12 mouse cellular contexts compared by ENCODE assay signal in the genomic region with DNA sequence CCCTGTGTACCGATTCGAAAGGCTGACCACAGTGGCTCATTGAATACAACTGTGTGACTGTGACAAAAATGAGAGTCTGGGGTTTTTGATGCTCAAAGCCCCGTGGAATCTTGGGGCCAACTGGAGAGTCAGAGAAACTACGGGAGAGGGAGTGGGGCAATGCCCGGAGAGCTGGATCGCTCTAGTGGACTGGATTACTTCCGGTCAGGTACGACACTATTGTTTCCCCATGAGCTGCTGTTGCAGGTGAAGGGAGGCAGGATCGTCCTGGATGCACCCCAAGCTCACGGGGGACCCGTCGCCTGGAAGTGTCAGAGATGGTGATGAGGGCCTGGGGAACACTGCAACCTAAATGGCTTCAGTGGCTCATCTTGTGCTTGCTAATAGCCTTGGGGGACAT. TPM values are rescaled to one million over a fixed set of nuclear protein-coding genes. Genes with fewer than 3 reads are reported as not detected.
DNase-seq lines count a peak whose midpoint lies in the region; ATAC-seq and TF ChIP-seq lines count a peak whose summit lies in the region.
"Had no signal": no experiment of that assay in that cellular context is flagged by ENCODE, and none has a peak within 500 bp of the region (broad histone marks: within the 10 kb centered on the region; RNA-seq: fewer than 3 reads in every experiment).

No protein-coding gene starts in this region.

- WGBS in forebrain, embryonic 10.5 days = 59% methylated on average over 12 of the region's 12 CpGs
- WGBS in hindbrain, embryonic 16.5 days = 18% methylated on average over 12 of the region's 12 CpGs
- WGBS in neural tube, embryonic 14.5 days = 19% methylated on average over 12 of the region's 12 CpGs

- no peak for TF ChIP-seq CTCF in layer of hippocampus, adult 2 months (conservative IDR thresholded peaks at IDR 0.05)

- no peaks in the 10 kb centered on the region for H3K9me3 ChIP-seq in forebrain, embryonic 10.5 days
- H3K9me3 ChIP-seq in hindbrain, embryonic 16.5 days (ENCODE audit: control insufficient read depth, low read length) = no peaks in the 10 kb centered on the region
- H3K9me3 ChIP-seq in neural tube, embryonic 14.5 days (ENCODE audit: control insufficient read depth, low read length) = no peaks in the 10 kb centered on the region
- H3K9me3 ChIP-seq: limb, embryonic 15.5 days had no signal

- peak overlapping the region; percentile 94 for H3K27ac ChIP-seq in layer of hippocampus, adult 2 months
- H3K27ac ChIP-seq in forebrain, embryonic 10.5 days = peak overlapping the region; percentile 96
- peak overlapping the region; percentile 89 for H3K27ac ChIP-seq in hindbrain, embryonic 16.5 days (ENCODE audit: low read depth, low read length)
- peak overlapping the region; percentile 92 for H3K27ac ChIP-seq in neural tube, embryonic 14.5 days (ENCODE audit: low read depth, low read length)
- H3K27ac ChIP-seq: limb, embryonic 15.5 days had no signal

- ATAC-seq in hindbrain, embryonic 16.5 days = no peak
- ATAC-seq in neural tube, embryonic 14.5 days (ENCODE audit: low read depth) = no peak

- no peak for DNase-seq in layer of hippocampus, adult 2 months (ENCODE audit: low spot score in 2 of 2)
- no peak for DNase-seq in layer of hippocampus, adult 9-10 months (ENCODE audit: low spot score)
- DNase-seq in forebrain, embryonic 10.5 days (ENCODE audit: extremely low spot score, low spot score) = no peak
- DNase-seq in right cerebral cortex, postnatal 4 days = no peak
- DNase-seq in urinary bladder, adult 2 months (ENCODE audit: low spot score) = no peak
- DNase-seq in kidney, adult 11 months = no peak
- DNase-seq: lung, postnatal 36 days had no signal

- H3K9ac ChIP-seq in hindbrain, embryonic 16.5 days (ENCODE audit: low read depth, low read length) = peak overlapping the region; percentile 64
- peak overlapping the region; percentile 82 for H3K9ac ChIP-seq in neural tube, embryonic 14.5 days (replicated peaks; ENCODE audit: low read depth, low read length)
- H3K9ac ChIP-seq: limb, embryonic 15.5 days had no signal

- H3K4me2 ChIP-seq in hindbrain, embryonic 16.5 days (ENCODE audit: low read length) = peak overlapping the region; percentile 52
- H3K4me2 ChIP-seq in neural tube, embryonic 14.5 days (ENCODE audit: low read depth, low read length) = peak overlapping the region; percentile 81
- H3K4me2 ChIP-seq: limb, embryonic 15.5 days had no signal

- H3K27me3 ChIP-seq in forebrain, embryonic 10.5 days (ENCODE audit: poor library complexity, severe bottlenecking) = no peaks in the 10 kb centered on the region
- H3K27me3 ChIP-seq in hindbrain, embryonic 16.5 days (replicated peaks; ENCODE audit: control insufficient read depth, insufficient read depth, low read length) = no peaks in the 10 kb centered on the region
- no peaks in the 10 kb centered on the region for H3K27me3 ChIP-seq in neural tube, embryonic 14.5 days (ENCODE audit: control insufficient read depth, insufficient read depth, low read length)
- H3K27me3 ChIP-seq: limb, embryonic 15.5 days had no signal

- H3K4me1 ChIP-seq in forebrain, embryonic 10.5 days = peaks cover 100% of the 10 kb centered on the region
- H3K4me1 ChIP-seq in hindbrain, embryonic 16.5 days (ENCODE audit: control insufficient read depth, insufficient read depth, low read depth, low read length) = peaks cover 81% of the 10 kb centered on the region
- peaks cover 73% of the 10 kb centered on the region for H3K4me1 ChIP-seq in neural tube, embryonic 14.5 days (ENCODE audit: control insufficient read depth, insufficient read depth, low read length)

- peak overlapping the region; percentile 46 for H3K4me3 ChIP-seq in layer of hippocampus, adult 2 months
- peak overlapping the region; percentile 62 for H3K4me3 ChIP-seq in forebrain, embryonic 10.5 days
- H3K4me3 ChIP-seq in hindbrain, embryonic 16.5 days (ENCODE audit: low read length) = peak overlapping the region; percentile 45
- H3K4me3 ChIP-seq in neural tube, embryonic 14.5 days (ENCODE audit: low read depth, low read length) = peak overlapping the region; percentile 39
- H3K4me3 ChIP-seq: limb, embryonic 15.5 days had no signal

- H3K36me3 ChIP-seq in forebrain, embryonic 10.5 days (replicated peaks) = peaks cover 19% of the 10 kb centered on the region
- no peaks in the 10 kb centered on the region for H3K36me3 ChIP-seq in hindbrain, embryonic 16.5 days (ENCODE audit: control insufficient read depth, insufficient read depth, low read length)
- H3K36me3 ChIP-seq in neural tube, embryonic 14.5 days (ENCODE audit: control insufficient read depth, insufficient read depth, low read length) = no peaks in the 10 kb centered on the region
- H3K36me3 ChIP-seq: limb, embryonic 15.5 days had no signal

RNA-seq across cellular contexts. Expression of gene Adgrg3, which starts 21.5 kb away (rescaled TPM):
- under 1 TPM; 0.18 to 0.34 TPM for total RNA-seq in layer of hippocampus, adult 2 months (2021)
- 4.9 and 5.2 TPM in 2 replicates for polyA plus RNA-seq in forebrain, embryonic 10.5 days (2016; fragmentation: Nextera tagmentation; extraction: Ambion mirVana)
- polyA plus RNA-seq in hindbrain, embryonic 16.5 days (2015; fragmentation: Nextera tagmentation; extraction: Ambion mirVana) = 1.2 and 1.3 TPM in 2 replicates
- polyA plus RNA-seq in neural tube, embryonic 14.5 days (2014; fragmentation: Nextera tagmentation; extraction: Ambion mirVana) = 1.1 and 2.0 TPM in 2 replicates
- 4.9 and 6.3 TPM in 2 replicates for polyA plus RNA-seq in urinary bladder, adult 2 months (2012; rRNA removed)

RNA-seq across cellular contexts. Expression of gene Adgrg1, which starts 21.5 kb away (rescaled TPM):
- 10 to 100 TPM; 89.7 to 90.5 TPM for total RNA-seq in layer of hippocampus, adult 2 months (2021)
- polyA plus RNA-seq in forebrain, embryonic 10.5 days (2016; fragmentation: Nextera tagmentation; extraction: Ambion mirVana) = 94.8 and 107 TPM in 2 replicates
- polyA plus RNA-seq in hindbrain, embryonic 16.5 days (2015; fragmentation: Nextera tagmentation; extraction: Ambion mirVana) = 112 and 135 TPM in 2 replicates
- polyA plus RNA-seq in neural tube, embryonic 14.5 days (2014; fragmentation: Nextera tagmentation; extraction: Ambion mirVana) = 93.5 and 116 TPM in 2 replicates
- polyA plus RNA-seq in urinary bladder, adult 2 months (2012; rRNA removed) = 47.4 and 52.8 TPM in 2 replicates

RNA-seq across cellular contexts. Expression of gene Drc7, which starts 58.9 kb away (rescaled TPM):
- 1 to 10 TPM; 1.0 to 2.2 TPM for total RNA-seq in layer of hippocampus, adult 2 months (2021)
- polyA plus RNA-seq in forebrain, embryonic 10.5 days (2016; fragmentation: Nextera tagmentation; extraction: Ambion mirVana) = 0.18 and 0.24 TPM in 2 replicates
- 3.1 and 3.2 TPM in 2 replicates for polyA plus RNA-seq in hindbrain, embryonic 16.5 days (2015; fragmentation: Nextera tagmentation; extraction: Ambion mirVana)
- polyA plus RNA-seq in neural tube, embryonic 14.5 days (2014; fragmentation: Nextera tagmentation; extraction: Ambion mirVana) = 0.61 and 0.88 TPM in 2 replicates
- 0.04 TPM in 1 of 2 replicates, not detected in the other for polyA plus RNA-seq in urinary bladder, adult 2 months (2012; rRNA removed)
- total RNA-seq: adrenal gland, postnatal 10 days had no signal
- polyA plus RNA-seq: large intestine, adult 2 months had no signal
